Mouse (Mus musculus) ES-E14 (cell line): ENCODE measurements at regions not wholly inside any gene's neighbourhood (a gene's known extent, or its start where the extent isn't known, plus 50 kb on each side); places are given as distances from the start of the nearest gene placed in this dataset.

Experiments used
- DNase-seq: peaks from one replicate; pipeline ENCODE4 v3.0.0-alpha.2; 2013; ENCODE audit warnings: low read depth, low spot score
- H3K27ac ChIP-seq: 2 replicates; pipeline ENCODE4 v1.5.1; 2012; ENCODE audit warnings: low read depth, mild to moderate bottlenecking, low read length, moderate library complexity, mixed read lengths; ENCODE audit not compliant: poor library complexity, insufficient read depth, severe bottlenecking
- H3K36me3 ChIP-seq: 2 replicates; pipeline ENCODE4 v1.6.1; 2012; ENCODE audit warnings: mild to moderate bottlenecking, low read length, moderate library complexity, mixed read lengths; ENCODE audit not compliant: control insufficient read depth, poor library complexity, insufficient read depth, severe bottlenecking
- H3K4me1 ChIP-seq, 2 experiments: fragments of 150-350 bp in 1 of 2; sonication (generic) in 1 of 2; 2 replicates each; pipeline ENCODE4 v1.6.1; 2012; ENCODE audit warnings: low read length in 2 of 2, mild to moderate bottlenecking in 1 of 2, mixed read lengths in 1 of 2; ENCODE audit not compliant: control insufficient read depth in 2 of 2, insufficient read depth in 2 of 2, poor library complexity in 1 of 2
- H3K4me3 ChIP-seq, 2 experiments: fragments of 150-350 bp in 1 of 2; sonication (generic) in 1 of 2; 2 replicates each; pipeline ENCODE4 v1.5.1; 2012; ENCODE audit warnings: low read length in 2 of 2, low read depth in 1 of 2, mild to moderate bottlenecking in 1 of 2, mixed read lengths in 1 of 2; ENCODE audit not compliant: insufficient read depth in 1 of 2, poor library complexity in 1 of 2, severe bottlenecking in 1 of 2
- H3K9ac ChIP-seq: 2 replicates; pipeline ENCODE4 v1.6.1; 2012; ENCODE audit warnings: low read depth, mild to moderate bottlenecking, low read length, mixed read lengths; ENCODE audit not compliant: poor library complexity, insufficient read depth, severe bottlenecking
- H3K9me3 ChIP-seq: fragments of 150-350 bp; sonication (generic); 2 replicates; pipeline ENCODE4 v1.6.1; 2012; ENCODE audit warnings: low read depth, mild to moderate bottlenecking, low read length; ENCODE audit not compliant: control insufficient read depth, insufficient read depth
- CHD2 ChIP-seq: IDR thresholded peaks from 2 replicates; pipeline ENCODE4 v1.6.1; 2014; ENCODE audit warnings: mild to moderate bottlenecking, low read depth, low read length, inconsistent platforms
- HCFC1 ChIP-seq: IDR thresholded peaks from 2 replicates; pipeline ENCODE4 v1.6.1; 2012; ENCODE audit warnings: low read length, inconsistent platforms, borderline replicate concordance; ENCODE audit not compliant: insufficient read depth
- MAFK ChIP-seq: IDR thresholded peaks from 2 replicates; pipeline ENCODE4 v1.6.1; 2014; ENCODE audit warnings: mild to moderate bottlenecking, low read depth, low read length, inconsistent platforms; ENCODE audit not compliant: insufficient read depth
- ZC3H11A ChIP-seq: IDR thresholded peaks from 2 replicates; pipeline ENCODE4 v1.6.1; 2012; ENCODE audit warnings: low read depth, mild to moderate bottlenecking, inconsistent platforms, low read length, borderline replicate concordance
- ZNF384 ChIP-seq: IDR thresholded peaks from 2 replicates; pipeline ENCODE4 v1.6.1; 2012; ENCODE audit warnings: low read depth, low read length, inconsistent platforms
- in situ Hi-C, 2 experiments: fragments of 600-800 bp; cut with MboI; formaldehyde crosslinking; loops; one replicate each; pipeline ENCODE4 v1.15.1; 2025; ENCODE audit warnings: low sequenced_read_pairs in 2 of 2, inconsistent platforms in 1 of 2; ENCODE audit not compliant: unreplicated experiment in 2 of 2

DNA sequence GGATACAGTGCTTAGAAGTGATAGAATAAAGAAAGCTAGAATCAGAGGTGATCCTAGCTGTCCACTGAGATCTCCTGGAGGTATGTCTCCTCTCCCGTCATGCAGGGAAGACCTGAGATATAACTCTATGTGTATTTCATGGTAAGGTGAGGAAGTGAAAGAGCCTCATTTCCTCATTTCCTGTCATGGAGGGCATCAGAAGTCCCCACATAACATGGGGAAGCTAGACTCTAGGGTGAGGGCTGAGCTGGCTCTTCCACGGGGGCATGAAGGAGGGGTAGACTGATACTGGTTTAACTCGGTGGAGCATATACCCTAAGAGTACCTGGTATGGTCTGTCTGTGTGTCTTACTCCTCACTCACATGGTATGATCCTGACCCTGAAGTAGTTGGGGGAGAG lies 156.0 kb upstream of the Foxn2 start:
- no peak overlapping the region for H3K27ac ChIP-seq
- in situ Hi-C loops: no loop called here
- TF ChIP-seq ZC3H11A (no peak), MAFK (no peak), CHD2 (no peak), HCFC1 (no peak), ZNF384 (no peak)
- H3K9me3 ChIP-seq: no peaks in the 10 kb centered on the region
- H3K9ac ChIP-seq: no peak overlapping the region
- no peaks in the 10 kb centered on the region for H3K36me3 ChIP-seq
- no peaks in the 10 kb centered on the region for H3K4me1 ChIP-seq
- no peak for DNase-seq
- H3K4me3 ChIP-seq: no peak overlapping the region

DNA sequence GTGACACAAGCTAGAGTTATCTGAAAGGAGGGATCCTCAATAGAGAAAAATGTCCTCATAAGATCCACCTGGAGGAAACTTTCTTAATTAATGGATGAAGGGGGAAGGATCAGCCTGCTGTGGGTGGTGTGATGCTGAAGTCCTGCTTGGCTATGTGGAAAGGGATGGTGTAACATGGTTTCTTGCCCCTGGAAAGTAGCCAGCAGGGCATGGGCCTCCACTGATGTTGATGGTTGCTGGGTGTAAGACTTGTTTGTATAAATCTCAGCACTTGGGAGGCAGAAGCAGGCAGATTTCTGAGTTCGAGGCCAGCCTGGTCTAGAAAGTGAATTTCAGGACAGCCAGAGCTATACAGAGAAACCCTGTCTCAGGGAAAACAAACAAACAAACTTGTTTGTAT lies 152.7 kb upstream of the Foxn2 start:
- no peaks in the 10 kb centered on the region for H3K4me1 ChIP-seq
- H3K36me3 ChIP-seq: no peaks in the 10 kb centered on the region
- no peak for DNase-seq
- in situ Hi-C loops: no loop called here
- H3K27ac ChIP-seq: no peak overlapping the region
- TF ChIP-seq ZNF384 (no peak), MAFK (no peak), ZC3H11A (no peak), HCFC1 (no peak), CHD2 (no peak)
- H3K4me3 ChIP-seq: no peak overlapping the region
- H3K9me3 ChIP-seq: no peaks in the 10 kb centered on the region
- no peak overlapping the region for H3K9ac ChIP-seq

DNA sequence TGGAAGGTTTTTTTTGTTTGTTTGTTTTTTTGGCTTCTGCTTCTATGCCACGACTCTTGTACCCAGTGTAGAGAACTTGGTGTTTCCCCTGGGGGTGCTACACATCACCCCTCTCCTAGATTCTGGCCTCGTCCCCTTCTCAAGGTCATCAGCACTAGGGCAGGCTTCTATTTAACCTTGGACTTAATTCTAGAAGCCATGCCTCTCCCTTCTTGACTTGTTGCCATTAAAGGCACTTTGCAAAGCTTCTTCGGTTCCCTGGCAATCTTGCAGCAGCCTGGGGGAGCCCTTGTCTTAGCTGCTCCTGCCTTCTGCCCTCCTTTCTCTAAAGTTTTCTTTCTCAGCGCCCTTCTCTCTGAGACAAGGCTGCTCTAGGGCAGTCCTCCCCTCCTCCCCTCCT lies 143.0 kb upstream of the Foxn2 start:
- Histone ChIP-seq H3K4me1 (no peaks in the 10 kb centered on the region; a peak in 1 of 4 replicates), H3K9me3 (no peaks in the 10 kb centered on the region), H3K9ac (no peak overlapping the region), H3K27ac (no peak overlapping the region), H3K36me3 (no peaks in the 10 kb centered on the region), H3K4me3 (no peak overlapping the region)
- TF ChIP-seq HCFC1: no peak
- TF ChIP-seq MAFK: no peak
- TF ChIP-seq ZC3H11A: no peak
- TF ChIP-seq ZNF384: no peak
- TF ChIP-seq CHD2: no peak
- DNase-seq: no peak
- in situ Hi-C loops: no loop called here

DNA sequence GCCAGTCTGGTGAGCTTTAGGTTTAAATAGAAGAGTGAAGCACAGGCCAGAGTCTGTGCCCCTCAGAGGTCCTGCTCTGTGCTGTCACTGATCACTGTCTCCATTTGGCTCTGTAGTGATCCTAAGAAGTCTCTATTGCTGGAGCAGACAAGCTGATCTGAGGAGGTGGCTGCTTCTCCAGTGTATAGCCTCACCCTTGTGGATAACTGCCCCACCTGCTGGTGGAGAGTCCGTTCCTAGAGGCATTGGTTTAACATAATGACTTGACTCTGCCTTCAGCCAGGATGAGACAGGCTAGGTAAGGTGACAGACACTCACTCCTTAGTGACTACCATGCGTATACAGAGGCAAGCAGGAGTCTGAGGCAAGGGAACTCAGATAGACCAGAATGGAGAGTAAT lies 136.5 kb upstream of the Foxn2 start:
- H3K4me3 ChIP-seq: no peak overlapping the region
- H3K36me3 ChIP-seq: no peaks in the 10 kb centered on the region
- no peak for TF ChIP-seq ZC3H11A
- no peak for TF ChIP-seq ZNF384
- TF ChIP-seq CHD2: no peak
- no peak for TF ChIP-seq MAFK
- no peak for TF ChIP-seq HCFC1
- H3K27ac ChIP-seq: no peak overlapping the region
- H3K4me1 ChIP-seq: peaks cover 4% of the 10 kb centered on the region in 2 experiments; a peak in 1 of 4 replicates
- in situ Hi-C loops: no loop called here
- peak; percentile 36 for DNase-seq
- no peak overlapping the region for H3K9ac ChIP-seq
- no peaks in the 10 kb centered on the region for H3K9me3 ChIP-seq

DNA sequence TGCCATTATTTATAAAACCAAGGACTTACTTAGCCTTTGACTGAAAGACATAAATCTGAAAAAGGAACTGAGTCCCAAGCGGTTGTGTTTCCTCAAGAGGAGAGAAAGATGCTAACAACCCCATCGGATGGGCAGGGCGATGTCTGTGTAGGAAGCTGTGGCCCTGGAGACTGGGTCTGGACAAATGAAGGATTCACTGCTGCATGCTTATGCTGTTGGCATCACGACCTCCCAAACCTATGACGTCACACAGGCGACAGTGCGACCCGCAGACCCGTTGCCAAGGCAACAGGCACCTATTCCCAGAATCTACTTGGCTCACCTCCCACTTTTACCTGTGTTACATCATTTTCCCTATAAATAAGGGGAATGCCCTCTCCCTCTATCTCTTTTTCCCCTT lies 135.3 kb upstream of the Foxn2 start:
- Histone ChIP-seq H3K36me3 (no peaks in the 10 kb centered on the region), H3K9ac (no peak overlapping the region), H3K9me3 (no peaks in the 10 kb centered on the region), H3K4me3 (no peak overlapping the region), H3K27ac (no peak overlapping the region), H3K4me1 (peaks cover 4% of the 10 kb centered on the region in 2 experiments; a peak in 1 of 4 replicates)
- in situ Hi-C loops: no loop called here
- no peak for DNase-seq
- TF ChIP-seq ZNF384: no peak
- TF ChIP-seq ZC3H11A: no peak
- TF ChIP-seq MAFK: no peak
- TF ChIP-seq CHD2: no peak
- no peak for TF ChIP-seq HCFC1
